Mouse (Mus musculus) lung, embryonic 15.5 days (tissue): ENCODE results near the gene Calcoco1. TPM values are rescaled to one million over a fixed set of nuclear protein-coding genes. Genes with fewer than 3 reads are reported as not detected.

Experiments used
- microRNA counts: library from miRNA; unstranded; fragments of <30 nt; microRNA quantifications from one replicate; lab custom pipeline; 2016
- microRNA-seq: library from miRNA; unstranded; fragments of <30 nt; microRNA quantifications from one replicate; pipeline ENCODE4, GENCODE M21; 2016
- polyA plus RNA-seq: library from polyadenylated mRNA; unstranded; fragments of >200 nt; fragmentation: Nextera tagmentation; extraction: Ambion mirVana; gene quantifications from 2 replicates; pipeline ENCODE4 v1.2.1, GENCODE M21; 2015

Gene Calcoco1
- polyA plus RNA-seq, 1 experiment from 2014 or later: 51.4 TPM

MicroRNA genes within 50 kb of the gene (microRNA counts, 519-probe panel; counts per million panel counts)
- 2,392 counts per million, percentile 41 among the panel's probes with 10 or more counts for microRNA mmu-miR-688 (lab: Ali Mortazavi, UCI)

Small RNA genes within 50 kb of the gene (microRNA-seq; reads per million reads assigned to microRNA genes)
- not detected for gene Mir688

Other genes with a start within 250 kb of the Calcoco1 start
- not detected in 2 replicates for gene Gm10337, start 218.5 kb downstream of the Calcoco1 start, polyA plus RNA-seq
- 11.8 and 14.4 TPM in 2 replicates for gene Map3k12, start 205.1 kb downstream of the Calcoco1 start, polyA plus RNA-seq
- gene Tarbp2, start 204.0 kb downstream of the Calcoco1 start, polyA plus RNA-seq: 80.7 and 82.7 TPM in 2 replicates
- 2.0 and 5.4 TPM in 2 replicates for gene Npff, start 197.2 kb downstream of the Calcoco1 start, polyA plus RNA-seq
- gene Gm28047, start 97.1 kb downstream of the Calcoco1 start, polyA plus RNA-seq: not detected in 2 replicates
- gene Atf7, start 96.7 kb downstream of the Calcoco1 start, polyA plus RNA-seq: 40.6 and 47.0 TPM in 2 replicates
- 70.9 and 83.1 TPM in 2 replicates for gene Atp5g2, start 49.8 kb downstream of the Calcoco1 start, polyA plus RNA-seq
- gene Hoxc13, start 198.9 kb upstream of the Calcoco1 start, polyA plus RNA-seq: not detected in 2 replicates
- not detected in 2 replicates for gene Hoxc12, start 214.6 kb upstream of the Calcoco1 start, polyA plus RNA-seq
- gene Hoxc11, start 232.2 kb upstream of the Calcoco1 start, polyA plus RNA-seq: not detected in 2 replicates
- not detected in 2 replicates for gene Hoxc10, start 244.6 kb upstream of the Calcoco1 start, polyA plus RNA-seq
- gene Hoxc5, start 245.3 kb upstream of the Calcoco1 start, polyA plus RNA-seq: 0.57 and 0.72 TPM in 2 replicates